Mouse (Mus musculus): ENCODE results near the gene Colq.

- TF ChIP-seq CTCF (IDR thresholded peaks at IDR 0.05; ENCODE audit: control insufficient read depth, insufficient read depth, insufficient read length) (no peak), MAX (IDR thresholded peaks at IDR 0.05) (no peak), USF1 (IDR thresholded peaks at IDR 0.05; ENCODE audit: low read depth) (no peak), FOSL1 (IDR thresholded peaks at IDR 0.05; ENCODE audit: insufficient read depth, low read length, poor library complexity, severe bottlenecking) (no peak)
Measured at GRCm38 (mm10) chr14:31622748-31623147, 31.6 kb upstream of the Colq start.
